Mouse (Mus musculus) liver, adult 10 weeks (tissue): ENCODE results near the gene Csf2rb. TPM values are rescaled to one million over a fixed set of nuclear protein-coding genes. Genes with fewer than 3 reads are reported as not detected.

Source experiments
- polyA plus RNA-seq: library from polyadenylated mRNA; stranded (reverse); fragments of 350-450 nt; fragmentation: Illumina TruSeq; extraction: RNeasy Lipid Tissue Mini Kit (QIAGEN cat#74804); gene quantifications from one replicate; pipeline ENCODE4 v1.2.3, GENCODE M21; 2014; ENCODE audit warnings: low read depth, low replicate concordance

Csf2rb gene
- polyA plus RNA-seq = 1.1 TPM

GRCm38 (mm10) chr15:78325671-78326339 lies at the start of gene Csf2rb:
Csf2rb (plus strand) TSS chr15:78325752.

GRCm38 (mm10) chr15:78305341-78305933 lies 20.1 kb upstream of the Csf2rb start, which contains the start of gene Csf2rb2:
Csf2rb2 (minus strand) TSS chr15:78305721.

GRCm38 (mm10) chr15:78395478-78395962 lies 70.0 kb downstream of the Csf2rb start, which contains the start of gene Tex33:
Tex33 (minus strand) TSS chr15:78395912.

Other genes starting within 250 kb of the Csf2rb start
- gene Cacng2, start 205.7 kb upstream of the Csf2rb start, polyA plus RNA-seq = not detected
- gene Ift27, start 151.6 kb upstream of the Csf2rb start, polyA plus RNA-seq = 4.1 TPM
- not detected for gene Pvalb, start 119.4 kb upstream of the Csf2rb start, polyA plus RNA-seq
- not detected for gene Ncf4, start 81.0 kb upstream of the Csf2rb start, polyA plus RNA-seq
- gene Csf2rb2, start 20.0 kb upstream of the Csf2rb start, polyA plus RNA-seq = 0.42 TPM
- gene Tex33, start 70.2 kb downstream of the Csf2rb start, polyA plus RNA-seq = not detected
- gene Tst, start 80.2 kb downstream of the Csf2rb start, polyA plus RNA-seq = 15.5 TPM
- 9.0 TPM for gene Mpst, start 80.7 kb downstream of the Csf2rb start, polyA plus RNA-seq
- gene Kctd17, start 102.8 kb downstream of the Csf2rb start, polyA plus RNA-seq = not detected
- gene Tmprss6, start 142.9 kb downstream of the Csf2rb start, polyA plus RNA-seq = 15.9 TPM
- 0.11 TPM for gene Il2rb, start 169.5 kb downstream of the Csf2rb start, polyA plus RNA-seq
- 0.26 TPM for gene C1qtnf6, start 205.7 kb downstream of the Csf2rb start, polyA plus RNA-seq
- not detected for gene Sstr3, start 218.9 kb downstream of the Csf2rb start, polyA plus RNA-seq
- gene Rac2, start 247.0 kb downstream of the Csf2rb start, polyA plus RNA-seq = 1.2 TPM